Mouse (Mus musculus): ENCODE results near the gene Twnk. TPM values are rescaled to one million over a fixed set of nuclear protein-coding genes. Genes with fewer than 3 reads are reported as not detected.

Gene Twnk
- polyA plus RNA-seq, 1 experiment, result 6.1 TPM

- H3K4me3 ChIP-seq (ENCODE audit: extremely low read depth, insufficient read depth, insufficient read length), result no peak overlapping the region
- DNase-seq (ENCODE audit: low read depth in 1 of 2, low spot score in 2 of 2), result no peak
- no peaks in the 10 kb centered on the region for H3K27me3 ChIP-seq (ENCODE audit: control insufficient read depth, insufficient read depth, low read length)
- no peaks in the 10 kb centered on the region; the same call in 1 of the 2 replicates for H3K4me1 ChIP-seq (ENCODE audit: control insufficient read depth, insufficient read depth, insufficient read length)
- 87% methylated on average over 19 of the region's 19 CpGs for WGBS
- TF ChIP-seq CTCF (IDR thresholded peaks at IDR 0.05; ENCODE audit: extremely low read depth, insufficient read depth, insufficient read length, insufficient replicate concordance), result no peak
- H3K36me3 ChIP-seq (ENCODE audit: control insufficient read depth, insufficient read depth, low read length), result no peaks in the 10 kb centered on the region
- H3K27ac ChIP-seq (ENCODE audit: insufficient read depth, low read length), result no peak overlapping the region
Measured at GRCm38 (mm10) chr19:45028746-45029145, 23.3 kb downstream of the Twnk start.

DNA sequence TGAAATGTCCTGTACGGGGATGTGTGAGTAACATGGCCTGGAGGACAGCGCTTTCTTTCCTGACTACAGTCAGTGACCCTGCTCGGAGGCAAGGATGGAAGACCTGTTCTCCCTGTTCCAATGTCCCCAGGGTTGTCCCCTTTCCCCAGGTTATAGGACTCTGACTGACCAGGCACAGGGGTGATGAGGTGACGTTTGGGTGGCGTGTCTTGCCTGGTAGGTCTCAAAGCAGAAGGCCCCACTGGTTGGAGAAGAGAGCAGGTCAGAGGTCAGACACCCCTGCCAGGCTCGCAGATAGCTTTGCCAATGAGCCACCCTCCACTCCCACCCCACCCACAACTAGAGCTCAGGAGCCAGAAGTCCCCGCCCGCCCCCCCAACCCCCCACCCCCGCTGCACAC is 24.1 kb downstream of the Twnk start:
- Histone ChIP-seq H3K27me3 (ENCODE audit: control insufficient read depth, insufficient read depth, low read length) (no peaks in the 10 kb centered on the region), H3K36me3 (ENCODE audit: control insufficient read depth, insufficient read depth, low read length) (no peaks in the 10 kb centered on the region), H3K27ac (ENCODE audit: insufficient read depth, low read length) (no peak overlapping the region), H3K4me3 (ENCODE audit: extremely low read depth, insufficient read depth, insufficient read length) (no peak overlapping the region), H3K4me1 (ENCODE audit: control insufficient read depth, insufficient read depth, insufficient read length) (no peaks in the 10 kb centered on the region; the same call in 1 of the 2 replicates)
- 67% methylated on average over 9 of the region's 9 CpGs for WGBS
- no peak for DNase-seq (ENCODE audit: low read depth in 1 of 2, low spot score in 2 of 2)
- TF ChIP-seq CTCF (IDR thresholded peaks at IDR 0.05; ENCODE audit: extremely low read depth, insufficient read depth, insufficient read length, insufficient replicate concordance) (no peak), POLR2A (IDR thresholded peaks at IDR 0.05; ENCODE audit: low read depth, low read length) (no peak)

- TF ChIP-seq POLR2A (IDR thresholded peaks at IDR 0.05; ENCODE audit: low read depth, low read length) (no peak), CTCF (IDR thresholded peaks at IDR 0.05; ENCODE audit: extremely low read depth, insufficient read depth, insufficient read length, insufficient replicate concordance) (peak; percentile 86; the same call in 1 of the 2 replicates)
- Histone ChIP-seq H3K27me3 (ENCODE audit: control insufficient read depth, insufficient read depth, low read length) (no peaks in the 10 kb centered on the region), H3K36me3 (ENCODE audit: control insufficient read depth, insufficient read depth, low read length) (no peaks in the 10 kb centered on the region), H3K4me1 (ENCODE audit: control insufficient read depth, insufficient read depth, insufficient read length) (no peaks in the 10 kb centered on the region; the same call in 1 of the 2 replicates), H3K27ac (ENCODE audit: insufficient read depth, low read length) (no peak overlapping the region), H3K4me3 (ENCODE audit: extremely low read depth, insufficient read depth, insufficient read length) (no peak overlapping the region)
- DNase-seq (ENCODE audit: low read depth in 1 of 2, low spot score in 2 of 2), result peak in 1 of 2 experiments; percentile 49
- 23% methylated on average over 8 of the region's 8 CpGs for WGBS
Measured at GRCm38 (mm10) chr19:45030111-45030510, 24.6 kb downstream of the Twnk start.

GRCm38 (mm10) chr19:45030746-45031693 is 25.6 kb downstream of the Twnk start:
- Histone ChIP-seq H3K4me1 (ENCODE audit: control insufficient read depth, insufficient read depth, insufficient read length) (no peaks in the 10 kb centered on the region; the same call in 1 of the 2 replicates), H3K4me3 (ENCODE audit: extremely low read depth, insufficient read depth, insufficient read length) (no peak overlapping the region), H3K36me3 (ENCODE audit: control insufficient read depth, insufficient read depth, low read length) (no peaks in the 10 kb centered on the region), H3K27me3 (ENCODE audit: control insufficient read depth, insufficient read depth, low read length) (no peaks in the 10 kb centered on the region), H3K27ac (ENCODE audit: insufficient read depth, low read length) (no peak overlapping the region)
- 40% methylated on average over 20 of the region's 20 CpGs for WGBS
- peak in 1 of 2 experiments; percentile 48 for DNase-seq (ENCODE audit: low read depth in 1 of 2, low spot score in 2 of 2)
- TF ChIP-seq CTCF (IDR thresholded peaks at IDR 0.05; ENCODE audit: extremely low read depth, insufficient read depth, insufficient read length, insufficient replicate concordance) (peak; percentile 58; the same call in 1 of the 2 replicates), POLR2A (IDR thresholded peaks at IDR 0.05; ENCODE audit: low read depth, low read length) (no peak)

- TF ChIP-seq POLR2A (IDR thresholded peaks at IDR 0.05; ENCODE audit: low read depth, low read length), result no peak
- peak; percentile 78; the same call in 1 of the 2 replicates for TF ChIP-seq CTCF (IDR thresholded peaks at IDR 0.05; ENCODE audit: extremely low read depth, insufficient read depth, insufficient read length, insufficient replicate concordance)
- 29% methylated on average over 4 of the region's 4 CpGs for WGBS
- Histone ChIP-seq H3K36me3 (ENCODE audit: control insufficient read depth, insufficient read depth, low read length) (no peaks in the 10 kb centered on the region), H3K4me1 (ENCODE audit: control insufficient read depth, insufficient read depth, insufficient read length) (no peaks in the 10 kb centered on the region), H3K27ac (ENCODE audit: insufficient read depth, low read length) (no peak overlapping the region), H3K27me3 (ENCODE audit: control insufficient read depth, insufficient read depth, low read length) (no peaks in the 10 kb centered on the region), H3K4me3 (ENCODE audit: extremely low read depth, insufficient read depth, insufficient read length) (no peak overlapping the region)
- peak in 1 of 2 experiments; percentile 47 for DNase-seq (ENCODE audit: low read depth in 1 of 2, low spot score in 2 of 2)
Measured at GRCm38 (mm10) chr19:45031780-45032179, 26.3 kb downstream of the Twnk start.

DNA sequence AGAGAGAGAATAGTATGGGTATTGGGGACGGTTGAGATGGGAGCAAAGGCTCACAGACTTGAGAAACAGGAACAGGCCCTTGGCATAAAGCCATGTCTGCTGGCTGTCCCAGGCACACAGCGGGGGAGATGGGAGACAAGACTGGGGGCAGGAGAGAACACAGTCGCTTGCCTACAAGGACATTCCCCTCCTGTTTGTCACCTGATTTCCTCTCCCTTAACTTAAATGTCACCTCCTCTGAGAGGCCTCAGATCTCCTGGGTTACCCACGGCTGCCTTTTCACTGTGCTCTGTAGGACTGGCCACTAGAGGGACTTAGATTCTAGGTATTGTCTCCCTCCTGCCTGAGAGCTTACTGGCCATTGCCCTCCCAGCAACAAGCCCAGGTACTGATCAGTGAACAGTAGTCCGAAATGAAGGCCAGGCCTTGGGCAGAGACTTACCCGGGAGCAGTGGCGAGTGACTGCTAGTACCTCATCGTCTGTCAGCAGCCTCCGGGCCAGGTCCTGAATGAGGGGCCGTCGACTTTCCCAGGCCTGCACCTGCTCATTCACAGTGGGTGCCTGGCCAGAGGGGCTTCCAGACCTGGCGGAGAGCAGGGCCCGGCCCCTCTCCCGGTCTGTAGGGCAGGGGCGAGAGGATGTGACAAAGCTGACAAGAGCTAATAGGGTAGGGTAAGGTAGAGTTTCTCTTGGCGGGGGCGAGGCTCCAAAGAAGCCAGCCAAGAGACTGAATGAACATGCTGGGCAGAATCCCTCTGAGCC is 27.3 kb downstream of the Twnk start:
- Histone ChIP-seq H3K4me1 (ENCODE audit: control insufficient read depth, insufficient read depth, insufficient read length) (no peaks in the 10 kb centered on the region), H3K36me3 (ENCODE audit: control insufficient read depth, insufficient read depth, low read length) (no peaks in the 10 kb centered on the region), H3K4me3 (ENCODE audit: extremely low read depth, insufficient read depth, insufficient read length) (no peak overlapping the region), H3K27me3 (ENCODE audit: control insufficient read depth, insufficient read depth, low read length) (no peaks in the 10 kb centered on the region), H3K27ac (ENCODE audit: insufficient read depth, low read length) (no peak overlapping the region)
- WGBS, result 61% methylated on average over 17 of the region's 17 CpGs
- no peak for TF ChIP-seq POLR2A (IDR thresholded peaks at IDR 0.05; ENCODE audit: low read depth, low read length)
- no peak for TF ChIP-seq CTCF (IDR thresholded peaks at IDR 0.05; ENCODE audit: extremely low read depth, insufficient read depth, insufficient read length, insufficient replicate concordance)
- no peak for DNase-seq (ENCODE audit: low read depth in 1 of 2, low spot score in 2 of 2)

Data from spleen, adult 2 months (tissue).